Mouse (Mus musculus) cerebellum, postnatal 14 days (tissue): Measurements from ENCODE around the gene Ppcs.
A peak's percentile ranks its signal among the peaks of the same experiment; 100 is the strongest.

ENCODE experiments used
- DNase-seq, 2 experiments: peaks; one replicate each; pipeline ENCODE4 v3.0.0; 2021; ENCODE audit warnings: mixed read lengths in 2 of 2

Gene Ppcs

GRCm38 (mm10) chr4:119417270-119417669 is 5.0 kb downstream of the Ppcs start:
- DNase-seq, result no peak

DNA sequence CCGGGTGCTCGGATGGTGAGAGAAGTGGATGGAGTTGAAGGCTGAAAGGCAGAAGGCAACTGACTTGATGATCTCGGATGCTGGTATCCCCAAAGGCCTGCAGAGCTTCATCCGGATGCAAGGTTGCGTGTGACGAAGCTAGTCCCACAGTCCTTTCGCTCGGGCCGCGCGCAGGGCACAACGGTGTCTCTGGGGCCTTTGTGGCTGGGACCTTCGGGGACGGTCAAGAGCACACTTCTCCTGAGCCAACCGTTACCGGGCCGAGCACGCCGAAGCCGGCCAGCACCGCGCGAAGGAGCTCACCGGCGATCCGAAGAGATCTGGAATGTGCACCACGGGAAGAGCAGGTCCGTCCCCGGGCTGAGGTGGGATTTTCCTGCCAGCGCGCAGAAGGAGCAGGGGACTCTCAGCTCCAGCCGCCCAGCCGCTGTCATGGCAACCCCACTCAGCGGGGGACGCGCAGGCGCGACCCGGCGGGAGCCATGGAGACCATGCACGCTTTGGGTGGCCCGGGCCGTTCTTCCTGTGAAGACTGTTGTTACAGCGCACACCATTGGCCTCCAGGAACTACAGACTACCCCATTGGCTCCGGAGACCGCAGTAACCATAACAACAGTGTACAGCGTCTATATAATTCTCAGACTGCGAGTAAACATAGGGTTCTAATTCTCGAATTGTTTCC is 7.0 kb downstream of the Ppcs start, which contains the start of gene Ccdc30:
Gene Ccdc30 (minus strand): TSS at position 450 of the 682 bp plus-strand sequence.
- peak; percentile 97 for DNase-seq

DNA sequence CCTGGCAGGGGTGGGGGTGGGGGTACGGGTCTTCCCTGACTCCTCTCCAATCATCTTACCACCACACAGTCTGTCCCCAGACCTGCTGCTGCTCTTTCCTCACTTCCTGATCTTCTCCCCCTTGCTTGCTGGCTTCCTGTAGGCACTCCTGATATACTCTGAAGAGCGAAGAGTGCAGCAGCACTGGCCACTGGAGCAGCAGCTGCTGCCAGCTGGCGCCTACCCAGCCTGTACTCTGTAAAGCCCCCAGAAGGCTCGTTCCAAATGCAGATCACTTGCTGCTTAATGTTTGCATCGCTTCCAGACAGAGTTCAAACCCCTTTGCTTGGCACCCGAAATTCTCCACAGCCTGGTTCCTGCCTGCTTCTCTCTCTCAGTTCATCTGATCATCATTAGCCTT is 9.4 kb downstream of the Ppcs start:
- peak; percentile 46 to 54 for DNase-seq

DNA sequence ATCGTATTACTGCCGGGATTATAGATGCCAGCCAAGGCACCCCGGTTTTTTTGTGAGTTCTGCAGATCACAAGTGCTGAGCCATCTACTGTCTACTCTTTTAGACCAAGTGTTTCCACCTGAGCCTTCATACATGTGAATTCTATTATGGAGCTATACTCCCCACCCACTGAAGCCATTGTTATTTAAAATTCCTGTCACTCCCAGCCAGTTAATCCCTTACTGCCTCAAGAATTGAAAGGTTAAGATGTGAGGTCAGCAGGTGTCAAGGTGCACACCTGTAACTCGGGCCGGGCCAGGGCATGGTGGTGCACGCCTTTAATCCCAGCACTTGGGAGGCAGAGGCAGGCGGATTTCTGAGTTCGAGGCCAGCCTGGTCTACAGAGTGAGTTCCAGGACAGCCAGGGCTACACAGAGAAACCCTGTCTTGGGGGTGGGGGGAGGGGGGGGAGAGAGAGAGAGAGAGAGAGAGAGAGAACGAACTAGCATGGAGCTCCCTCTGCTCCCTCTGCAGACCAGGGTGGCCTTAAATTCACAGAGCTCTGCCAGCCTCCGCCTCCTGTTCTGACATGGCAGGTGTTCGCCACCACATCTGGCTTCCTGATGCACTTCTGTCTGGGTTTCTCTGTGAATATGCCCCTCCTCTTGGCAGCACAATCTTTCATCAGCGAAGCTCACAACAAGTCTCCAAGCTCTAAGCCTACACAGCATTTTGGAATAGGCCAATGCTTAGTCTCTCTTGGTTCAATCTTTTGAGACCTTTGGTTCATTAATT is 10.2 kb downstream of the Ppcs start:
- no peak for DNase-seq

GRCm38 (mm10) chr4:119403431-119403830 is 18.8 kb downstream of the Ppcs start:
- no peak for DNase-seq

GRCm38 (mm10) chr4:119400896-119401295 is 21.3 kb downstream of the Ppcs start:
- DNase-seq, result no peak

DNA sequence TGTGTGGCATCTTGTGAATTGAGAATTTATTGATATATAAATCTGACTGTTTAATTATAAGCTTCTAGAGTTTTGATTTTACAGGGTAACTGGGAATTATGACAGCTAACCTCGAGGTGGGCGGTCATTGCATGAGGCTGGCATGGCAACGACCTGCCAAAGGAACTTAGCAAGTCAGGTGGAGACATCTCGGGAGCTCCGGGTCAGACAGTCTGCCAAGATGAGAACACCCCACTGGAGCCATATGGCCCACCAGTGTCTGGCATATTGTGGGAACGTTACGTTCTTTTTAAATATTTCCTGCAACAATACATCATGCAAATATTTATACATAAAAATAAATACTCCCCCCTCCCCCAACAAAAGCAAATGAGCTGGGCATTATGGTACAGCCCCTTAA is 23.5 kb downstream of the Ppcs start:
- peak; percentile 79 to 82 for DNase-seq

GRCm38 (mm10) chr4:119390369-119390768 is 31.9 kb downstream of the Ppcs start:
- DNase-seq, result peak; percentile 26 to 50

DNA sequence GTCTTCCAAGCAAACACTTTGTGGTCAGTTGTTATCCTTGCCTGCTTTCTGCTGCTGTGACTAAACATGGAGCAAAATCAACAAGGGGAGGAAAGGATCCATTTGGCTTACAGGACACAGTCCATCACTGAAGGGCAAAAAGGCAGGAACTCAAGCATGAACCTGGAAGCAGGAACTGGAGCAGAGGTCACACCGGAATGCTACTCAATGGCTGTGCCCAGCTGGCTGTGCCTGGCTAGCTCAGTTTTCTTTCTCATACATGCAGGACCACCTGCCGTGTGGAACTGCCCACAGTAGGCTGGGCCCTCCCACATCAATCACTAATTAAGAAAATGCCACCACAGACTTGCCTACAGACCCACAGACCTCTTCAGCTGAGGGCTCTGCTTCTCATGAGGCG is 33.0 kb downstream of the Ppcs start:
- DNase-seq, result no peak

DNA sequence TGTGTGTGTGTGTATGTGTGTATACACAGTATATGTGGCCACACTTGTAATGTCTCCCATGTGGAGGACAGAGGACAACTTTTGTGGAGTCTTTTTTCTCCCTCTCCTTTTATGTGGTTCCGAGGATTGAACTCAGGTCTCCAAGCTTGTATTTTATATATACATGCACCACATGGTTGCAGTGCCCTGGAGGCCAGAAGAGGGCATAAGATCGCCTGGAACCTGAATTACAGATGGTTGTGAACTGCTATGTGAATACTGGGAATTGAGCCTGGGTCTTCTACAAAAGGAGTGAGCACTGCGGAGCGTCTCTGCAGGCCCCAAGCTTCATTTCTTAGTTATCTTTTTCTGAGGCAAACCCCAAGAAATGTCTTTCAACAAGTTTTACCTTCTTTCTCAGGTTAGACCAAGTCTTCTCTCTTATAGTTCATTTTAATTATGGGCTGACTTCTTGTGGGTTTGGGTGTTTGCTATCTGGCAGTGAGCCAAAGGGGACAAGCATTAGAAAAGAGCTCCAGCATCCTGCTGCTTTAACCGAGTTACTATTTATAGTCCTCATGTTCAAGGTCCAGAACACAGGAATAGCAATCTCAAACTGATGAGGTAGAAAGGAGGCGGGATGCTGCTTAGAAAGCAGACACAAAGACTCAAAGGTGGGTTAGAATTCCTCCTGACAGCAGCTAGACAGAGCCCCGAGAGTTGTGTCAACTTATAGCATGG is 40.6 kb downstream of the Ppcs start:
- peak; percentile 25 to 33 for DNase-seq

DNA sequence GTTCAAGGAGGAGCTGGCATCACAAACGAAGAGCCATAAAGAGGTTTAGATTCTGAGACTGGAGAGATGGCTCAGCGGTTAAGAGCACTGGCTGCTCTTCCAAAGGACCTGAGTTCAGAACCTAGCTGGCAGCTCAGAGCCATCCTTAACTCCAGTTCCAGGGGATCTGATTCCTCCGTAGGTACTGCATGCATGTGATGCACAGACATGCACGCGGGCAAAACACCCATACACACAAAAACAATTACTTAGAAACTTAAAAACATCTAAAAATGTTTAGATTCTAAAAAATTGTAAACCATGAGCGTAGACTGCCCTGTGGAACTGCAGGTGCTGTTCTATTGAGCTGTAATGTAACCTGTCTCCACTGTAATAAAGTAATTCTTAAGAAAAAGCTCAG is 52.8 kb downstream of the Ppcs start:
- no peak for DNase-seq
